Mouse (Mus musculus): ENCODE results near the gene Fam213a. TPM values are rescaled to one million over a fixed set of nuclear protein-coding genes. Genes with fewer than 3 reads are reported as not detected.
A peak's percentile ranks its signal among the peaks of the same experiment; 100 is the strongest.

The Fam213a gene
- polyA plus RNA-seq, 1 experiment from 2014 or later = 65.8 TPM

GRCm38 (mm10) chr14:41029303-41029702 is 15.7 kb upstream of the Fam213a start:
- Histone ChIP-seq H3K4me1 (replicated peaks; ENCODE audit: control insufficient read depth, insufficient read depth, low read length) (no peaks in the 10 kb centered on the region), H3K27ac (ENCODE audit: low read depth, low read length) (no peak overlapping the region), H3K4me3 (ENCODE audit: low read depth, low read length) (no peak overlapping the region), H3K9me3 (ENCODE audit: control insufficient read depth, low read length) (no peaks in the 10 kb centered on the region), H3K27me3 (ENCODE audit: control insufficient read depth, insufficient read depth, low read length) (no peaks in the 10 kb centered on the region), H3K9ac (ENCODE audit: low read depth, low read length) (no peak overlapping the region), H3K36me3 (ENCODE audit: control insufficient read depth, insufficient read depth, low read length) (no peaks in the 10 kb centered on the region), H3K4me2 (replicated peaks; ENCODE audit: low read depth, low read length) (no peak overlapping the region)
- WGBS = 73% methylated on average over 3 of the region's 4 CpGs
- ATAC-seq (ENCODE audit: low FRiP score) (no peak), DNase-seq (ENCODE audit: low spot score) (no peak)

- H3K4me2 ChIP-seq (replicated peaks; ENCODE audit: low read depth, low read length) = no peak overlapping the region
- DNase-seq (ENCODE audit: low spot score) = no peak
- H3K4me1 ChIP-seq (replicated peaks; ENCODE audit: control insufficient read depth, insufficient read depth, low read length) = no peaks in the 10 kb centered on the region
- 86% methylated on average over 7 of the region's 7 CpGs for WGBS
- ATAC-seq (ENCODE audit: low FRiP score) = no peak
- no peaks in the 10 kb centered on the region for H3K36me3 ChIP-seq (ENCODE audit: control insufficient read depth, insufficient read depth, low read length)
- no peaks in the 10 kb centered on the region for H3K27me3 ChIP-seq (ENCODE audit: control insufficient read depth, insufficient read depth, low read length)
- H3K9ac ChIP-seq (ENCODE audit: low read depth, low read length) = no peak overlapping the region
- no peak overlapping the region for H3K27ac ChIP-seq (ENCODE audit: low read depth, low read length)
- H3K9me3 ChIP-seq (ENCODE audit: control insufficient read depth, low read length) = no peaks in the 10 kb centered on the region
- no peak overlapping the region for H3K4me3 ChIP-seq (ENCODE audit: low read depth, low read length)
Observed at GRCm38 (mm10) chr14:41025594-41026284, 12.2 kb upstream of the Fam213a start.

GRCm38 (mm10) chr14:41025087-41025486 is 11.5 kb upstream of the Fam213a start:
- Histone ChIP-seq H3K9me3 (ENCODE audit: control insufficient read depth, low read length) (no peaks in the 10 kb centered on the region), H3K27me3 (ENCODE audit: control insufficient read depth, insufficient read depth, low read length) (no peaks in the 10 kb centered on the region), H3K27ac (ENCODE audit: low read depth, low read length) (no peak overlapping the region), H3K9ac (ENCODE audit: low read depth, low read length) (no peak overlapping the region), H3K4me2 (replicated peaks; ENCODE audit: low read depth, low read length) (no peak overlapping the region), H3K36me3 (ENCODE audit: control insufficient read depth, insufficient read depth, low read length) (no peaks in the 10 kb centered on the region), H3K4me1 (replicated peaks; ENCODE audit: control insufficient read depth, insufficient read depth, low read length) (no peaks in the 10 kb centered on the region), H3K4me3 (ENCODE audit: low read depth, low read length) (no peak overlapping the region)
- 84% methylated on average over 2 of the region's 2 CpGs for WGBS
- ATAC-seq (ENCODE audit: low FRiP score) (no peak), DNase-seq (ENCODE audit: low spot score) (no peak)

GRCm38 (mm10) chr14:41021246-41021645 is 7.7 kb upstream of the Fam213a start:
- no peak overlapping the region for H3K4me3 ChIP-seq (ENCODE audit: low read depth, low read length)
- no peaks in the 10 kb centered on the region for H3K9me3 ChIP-seq (ENCODE audit: control insufficient read depth, low read length)
- H3K4me2 ChIP-seq (replicated peaks; ENCODE audit: low read depth, low read length) = no peak overlapping the region
- ATAC-seq (ENCODE audit: low FRiP score) (no peak), DNase-seq (ENCODE audit: low spot score) (no peak)
- no peaks in the 10 kb centered on the region for H3K4me1 ChIP-seq (replicated peaks; ENCODE audit: control insufficient read depth, insufficient read depth, low read length)
- 89% methylated on average over 3 of the region's 3 CpGs for WGBS
- no peaks in the 10 kb centered on the region for H3K27me3 ChIP-seq (ENCODE audit: control insufficient read depth, insufficient read depth, low read length)
- no peak overlapping the region for H3K27ac ChIP-seq (ENCODE audit: low read depth, low read length)
- no peak overlapping the region for H3K9ac ChIP-seq (ENCODE audit: low read depth, low read length)
- H3K36me3 ChIP-seq (ENCODE audit: control insufficient read depth, insufficient read depth, low read length) = no peaks in the 10 kb centered on the region

GRCm38 (mm10) chr14:41017460-41017859 is 3.9 kb upstream of the Fam213a start:
- WGBS = 84% methylated on average over 5 of the region's 5 CpGs
- Histone ChIP-seq H3K4me3 (ENCODE audit: low read depth, low read length) (no peak overlapping the region), H3K4me2 (replicated peaks; ENCODE audit: low read depth, low read length) (no peak overlapping the region), H3K4me1 (replicated peaks; ENCODE audit: control insufficient read depth, insufficient read depth, low read length) (no peaks in the 10 kb centered on the region), H3K9me3 (ENCODE audit: control insufficient read depth, low read length) (no peaks in the 10 kb centered on the region), H3K36me3 (ENCODE audit: control insufficient read depth, insufficient read depth, low read length) (no peaks in the 10 kb centered on the region), H3K27me3 (ENCODE audit: control insufficient read depth, insufficient read depth, low read length) (no peaks in the 10 kb centered on the region), H3K9ac (ENCODE audit: low read depth, low read length) (no peak overlapping the region), H3K27ac (ENCODE audit: low read depth, low read length) (no peak overlapping the region)
- DNase-seq (ENCODE audit: low spot score) (no peak), ATAC-seq (ENCODE audit: low FRiP score) (no peak)

GRCm38 (mm10) chr14:41014701-41015240 is 1.2 kb upstream of the Fam213a start:
- Histone ChIP-seq H3K9ac (ENCODE audit: low read depth, low read length) (no peak overlapping the region), H3K36me3 (ENCODE audit: control insufficient read depth, insufficient read depth, low read length) (no peaks in the 10 kb centered on the region), H3K4me2 (replicated peaks; ENCODE audit: low read depth, low read length) (no peak overlapping the region), H3K4me3 (ENCODE audit: low read depth, low read length) (no peak overlapping the region), H3K27me3 (ENCODE audit: control insufficient read depth, insufficient read depth, low read length) (no peaks in the 10 kb centered on the region), H3K4me1 (replicated peaks; ENCODE audit: control insufficient read depth, insufficient read depth, low read length) (no peaks in the 10 kb centered on the region), H3K27ac (ENCODE audit: low read depth, low read length) (no peak overlapping the region), H3K9me3 (ENCODE audit: control insufficient read depth, low read length) (no peaks in the 10 kb centered on the region)
- DNase-seq (ENCODE audit: low spot score) (no peak), ATAC-seq (ENCODE audit: low FRiP score) (no peak)
- 81% methylated on average over 5 of the region's 5 CpGs for WGBS

- peak; percentile 11; the same call in 1 of the 2 replicates for ATAC-seq (ENCODE audit: low FRiP score)
- peak overlapping the region; percentile 87 for H3K4me2 ChIP-seq (replicated peaks; ENCODE audit: low read depth, low read length)
- H3K4me1 ChIP-seq (replicated peaks; ENCODE audit: control insufficient read depth, insufficient read depth, low read length) = no peaks in the 10 kb centered on the region
- H3K9me3 ChIP-seq (ENCODE audit: control insufficient read depth, low read length) = no peaks in the 10 kb centered on the region
- no peaks in the 10 kb centered on the region for H3K27me3 ChIP-seq (ENCODE audit: control insufficient read depth, insufficient read depth, low read length)
- no peak overlapping the region for H3K27ac ChIP-seq (ENCODE audit: low read depth, low read length)
- DNase-seq (ENCODE audit: low spot score) = no peak
- WGBS = 22% methylated on average over 9 of the region's 9 CpGs
- H3K9ac ChIP-seq (ENCODE audit: low read depth, low read length) = peak overlapping the region; percentile 76
- peak overlapping the region; percentile 58 for H3K4me3 ChIP-seq (ENCODE audit: low read depth, low read length)
- H3K36me3 ChIP-seq (ENCODE audit: control insufficient read depth, insufficient read depth, low read length) = no peaks in the 10 kb centered on the region
Observed at GRCm38 (mm10) chr14:41013143-41013542, 445 bp downstream of the Fam213a start.

GRCm38 (mm10) chr14:41011916-41012315 is 1.7 kb downstream of the Fam213a start:
- Histone ChIP-seq H3K4me2 (replicated peaks; ENCODE audit: low read depth, low read length) (no peak overlapping the region), H3K27ac (ENCODE audit: low read depth, low read length) (no peak overlapping the region), H3K4me3 (ENCODE audit: low read depth, low read length) (no peak overlapping the region), H3K4me1 (replicated peaks; ENCODE audit: control insufficient read depth, insufficient read depth, low read length) (no peaks in the 10 kb centered on the region), H3K9me3 (ENCODE audit: control insufficient read depth, low read length) (no peaks in the 10 kb centered on the region), H3K27me3 (ENCODE audit: control insufficient read depth, insufficient read depth, low read length) (no peaks in the 10 kb centered on the region), H3K9ac (ENCODE audit: low read depth, low read length) (no peak overlapping the region), H3K36me3 (ENCODE audit: control insufficient read depth, insufficient read depth, low read length) (no peaks in the 10 kb centered on the region)
- DNase-seq (ENCODE audit: low spot score) (no peak), ATAC-seq (ENCODE audit: low FRiP score) (no peak)
- WGBS = 78% methylated on average over 3 of the region's 3 CpGs

- Histone ChIP-seq H3K27me3 (ENCODE audit: control insufficient read depth, insufficient read depth, low read length) (no peaks in the 10 kb centered on the region), H3K4me3 (ENCODE audit: low read depth, low read length) (no peak overlapping the region), H3K9ac (ENCODE audit: low read depth, low read length) (no peak overlapping the region), H3K4me1 (replicated peaks; ENCODE audit: control insufficient read depth, insufficient read depth, low read length) (peaks cover 6% of the 10 kb centered on the region; the same call in 1 of the 2 replicates), H3K27ac (ENCODE audit: low read depth, low read length) (no peak overlapping the region), H3K4me2 (replicated peaks; ENCODE audit: low read depth, low read length) (no peak overlapping the region), H3K9me3 (ENCODE audit: control insufficient read depth, low read length) (no peaks in the 10 kb centered on the region), H3K36me3 (ENCODE audit: control insufficient read depth, insufficient read depth, low read length) (no peaks in the 10 kb centered on the region)
- DNase-seq (ENCODE audit: low spot score) (no peak), ATAC-seq (ENCODE audit: low FRiP score) (no peak)
- 72% methylated on average over 2 of the region's 2 CpGs for WGBS
Observed at GRCm38 (mm10) chr14:41008138-41008537, 5.5 kb downstream of the Fam213a start.

All from hindbrain, embryonic 11.5 days (tissue).